Mouse (Mus musculus): ENCODE measurements around the gene Xdh. TPM values are rescaled to one million over a fixed set of nuclear protein-coding genes. Genes with fewer than 3 reads are reported as not detected.
"Not testable (repeated sequence)": the region's sequence is repeated elsewhere in the genome, so short reads cannot be mapped to it uniquely, and the experiment has no call there.

Gene Xdh
- polyA plus RNA-seq, 2 experiments from 2014 or later: 27.8 to 48.7 TPM

DNA sequence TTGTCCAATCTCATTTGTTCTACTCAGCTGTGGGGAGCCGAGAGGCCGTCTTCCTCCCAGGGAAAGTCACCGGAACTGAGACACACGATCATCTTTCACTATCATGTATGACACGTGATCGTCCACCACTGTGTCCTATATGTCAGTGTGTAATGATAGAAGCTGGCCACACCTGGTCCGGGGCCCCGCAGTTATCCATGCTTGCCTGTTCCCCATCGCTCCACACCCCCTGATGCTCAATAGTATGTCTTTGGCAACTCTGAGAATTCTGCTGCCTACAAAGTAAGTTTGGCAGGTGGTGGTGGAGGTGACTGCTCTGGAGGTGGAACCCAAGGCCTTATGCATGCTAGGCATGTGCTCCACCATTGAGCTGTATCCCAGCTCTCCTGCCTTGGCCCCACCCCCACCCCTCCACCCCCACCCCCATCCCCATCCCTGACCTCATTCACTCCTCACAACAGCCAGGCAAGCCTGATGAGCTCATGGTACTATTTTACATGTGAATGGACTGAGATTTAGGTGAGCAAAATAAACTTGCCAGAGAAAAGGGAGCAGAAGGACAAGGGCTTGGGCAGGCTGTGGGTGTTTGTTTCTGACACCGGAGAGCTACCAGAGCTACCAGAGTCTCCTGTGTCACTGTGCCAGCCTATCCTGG lies 70.6 kb downstream of the Xdh start:
- ATAC-seq: no peak

DNA sequence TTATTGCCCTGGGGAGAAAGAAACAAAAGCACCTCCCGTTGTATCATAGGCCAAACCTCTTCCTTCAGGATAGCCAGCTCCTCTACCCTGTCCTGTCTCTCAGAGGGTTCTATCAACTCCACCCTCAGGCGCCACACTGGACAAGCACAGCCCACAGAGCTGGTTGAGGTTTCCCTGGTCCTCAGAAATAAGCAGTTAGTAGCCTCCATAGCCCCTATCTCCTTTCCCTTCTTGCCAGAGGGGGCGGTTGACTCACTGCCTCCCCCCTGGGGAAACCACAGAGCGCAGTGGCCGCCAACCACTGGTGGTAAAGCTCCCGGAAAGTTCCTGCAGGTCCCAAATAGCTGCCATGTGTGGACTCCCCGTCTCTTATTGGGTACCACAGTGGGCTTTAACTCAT lies 74.3 kb downstream of the Xdh start:
- ATAC-seq: no peak

- peak; percentile 60 for ATAC-seq
Observed at GRCm38 (mm10) chr17:73875268-73875667, 74.7 kb downstream of the Xdh start.

DNA sequence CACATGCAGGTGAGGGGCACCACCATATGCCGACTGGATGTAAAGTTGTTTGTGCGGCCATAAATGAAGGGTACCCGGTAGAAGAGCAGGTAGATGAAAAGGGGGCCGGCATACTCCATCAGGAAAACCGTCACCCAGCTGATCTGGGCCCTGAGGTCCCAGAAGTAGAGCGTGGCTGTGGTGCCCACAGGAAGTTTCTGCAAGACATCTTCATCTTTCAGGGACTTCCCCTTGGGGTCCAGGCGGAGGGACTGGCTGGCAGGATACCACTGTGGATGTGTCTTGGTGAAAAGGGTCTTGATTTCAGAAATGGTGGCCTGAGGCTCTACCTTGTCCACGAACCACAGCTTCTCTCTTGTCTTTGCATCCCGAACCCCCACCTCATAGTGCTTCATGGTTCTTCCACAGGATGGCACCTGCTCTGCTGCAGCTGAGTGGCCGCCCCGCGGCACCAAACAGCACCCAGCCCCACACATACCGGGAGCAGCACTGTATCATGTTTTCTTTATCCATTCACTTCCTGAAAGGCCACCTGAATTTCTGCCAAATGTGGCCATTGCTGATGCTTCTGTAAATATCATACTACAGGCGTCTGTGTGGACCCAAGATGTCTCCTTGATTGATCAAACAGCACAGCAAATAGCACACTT lies 78.9 kb downstream of the Xdh start:
- peak; percentile 38 for ATAC-seq

DNA sequence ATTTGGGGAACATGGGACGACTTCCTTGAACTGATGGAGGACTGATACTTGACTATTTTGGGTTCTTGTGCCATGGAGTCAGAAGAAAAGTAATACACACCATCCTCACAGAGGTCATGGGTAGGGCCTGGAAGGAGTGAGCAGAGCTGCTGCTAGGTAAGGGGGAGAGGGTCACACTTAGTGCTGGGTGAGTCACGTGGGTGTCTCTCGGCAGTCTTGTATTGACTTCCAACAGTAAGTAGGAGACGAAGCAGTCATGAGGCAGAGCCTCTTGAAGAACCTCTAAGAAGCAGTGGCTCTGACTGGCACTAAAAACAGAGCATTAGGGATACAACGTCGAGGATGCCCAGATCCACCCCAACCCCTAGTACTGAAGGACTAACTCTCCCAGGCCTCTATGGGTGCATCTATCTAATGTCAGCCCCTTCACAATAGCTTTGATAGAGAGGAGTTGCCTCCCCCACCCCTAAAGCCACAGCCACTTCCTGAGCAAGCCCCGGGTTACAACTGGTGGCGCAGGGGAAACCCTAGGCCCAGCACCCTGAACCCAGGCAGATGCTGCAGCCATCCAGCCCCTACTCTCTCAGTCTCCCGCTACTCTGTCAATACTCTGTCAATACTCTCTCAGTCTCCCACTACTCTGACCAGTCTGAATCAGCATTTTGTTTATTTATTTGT lies 80.8 kb downstream of the Xdh start:
- peak; percentile 94 for ATAC-seq

DNA sequence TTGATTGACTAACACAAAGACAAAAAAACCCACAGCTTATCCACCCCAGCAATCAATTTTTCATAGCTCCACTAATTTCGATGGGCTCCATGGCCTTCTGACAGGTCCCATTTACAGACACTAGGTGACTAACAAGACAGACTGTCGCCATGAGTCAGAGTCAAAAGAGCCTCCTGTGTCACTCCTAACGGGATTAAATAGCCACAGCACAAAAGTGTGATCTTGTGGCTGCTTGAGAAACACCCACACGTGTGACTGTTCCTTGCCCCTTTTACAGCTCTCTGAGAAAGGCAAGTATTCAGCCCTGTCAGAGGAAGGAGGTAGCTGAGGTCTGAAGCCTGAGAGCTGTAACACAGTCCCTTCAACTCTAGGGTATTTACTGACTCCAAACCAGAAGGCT lies 96.3 kb downstream of the Xdh start:
- no peak for ATAC-seq

DNA sequence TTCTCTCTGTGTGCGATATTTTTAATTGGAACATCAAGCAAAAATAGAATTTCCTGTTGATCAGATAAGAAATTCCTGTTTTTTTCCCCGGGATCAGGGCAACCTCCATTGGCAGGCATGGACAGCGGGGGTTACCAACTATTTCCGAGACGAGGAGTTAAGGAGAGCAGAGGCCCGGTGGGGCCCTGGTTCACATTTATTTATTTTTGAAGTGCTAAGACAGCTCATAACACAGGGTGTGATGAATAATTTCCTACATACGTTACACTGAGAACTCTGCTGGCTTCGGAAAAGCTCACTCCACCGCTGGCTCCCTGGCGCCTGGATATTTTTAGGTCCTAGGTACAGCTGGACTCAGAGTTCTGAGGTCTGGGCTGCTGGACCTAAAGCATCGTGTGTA lies 97.0 kb downstream of the Xdh start:
- no peak for ATAC-seq

GRCm38 (mm10) chr17:73847399-73847798 lies 102.6 kb downstream of the Xdh start:
- no peak for ATAC-seq

- ATAC-seq: no peak
Observed at GRCm38 (mm10) chr17:73845632-73846031, 104.4 kb downstream of the Xdh start.

DNA sequence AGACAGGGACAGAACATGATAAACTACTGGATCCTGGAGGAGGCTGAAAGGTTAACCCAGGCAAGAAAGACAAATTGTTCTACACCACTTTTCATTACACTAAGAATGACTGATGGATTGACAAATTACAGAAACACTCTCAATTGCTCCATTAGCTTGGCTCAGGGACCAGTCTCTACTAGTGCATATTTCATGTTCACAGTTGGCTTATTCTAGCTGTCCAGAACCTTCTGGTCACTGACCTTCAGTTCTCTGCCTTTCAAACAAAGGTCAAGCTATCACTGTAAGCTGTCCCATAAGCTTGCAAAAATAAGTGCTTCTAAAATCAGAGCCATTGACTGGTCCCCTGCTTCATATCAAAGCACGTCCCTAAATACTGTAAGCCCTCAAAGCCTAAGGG lies 107.0 kb downstream of the Xdh start:
- ATAC-seq: no peak

- not testable (repeated sequence) for ATAC-seq
Observed at GRCm38 (mm10) chr17:73839876-73840275, 110.1 kb downstream of the Xdh start.

DNA sequence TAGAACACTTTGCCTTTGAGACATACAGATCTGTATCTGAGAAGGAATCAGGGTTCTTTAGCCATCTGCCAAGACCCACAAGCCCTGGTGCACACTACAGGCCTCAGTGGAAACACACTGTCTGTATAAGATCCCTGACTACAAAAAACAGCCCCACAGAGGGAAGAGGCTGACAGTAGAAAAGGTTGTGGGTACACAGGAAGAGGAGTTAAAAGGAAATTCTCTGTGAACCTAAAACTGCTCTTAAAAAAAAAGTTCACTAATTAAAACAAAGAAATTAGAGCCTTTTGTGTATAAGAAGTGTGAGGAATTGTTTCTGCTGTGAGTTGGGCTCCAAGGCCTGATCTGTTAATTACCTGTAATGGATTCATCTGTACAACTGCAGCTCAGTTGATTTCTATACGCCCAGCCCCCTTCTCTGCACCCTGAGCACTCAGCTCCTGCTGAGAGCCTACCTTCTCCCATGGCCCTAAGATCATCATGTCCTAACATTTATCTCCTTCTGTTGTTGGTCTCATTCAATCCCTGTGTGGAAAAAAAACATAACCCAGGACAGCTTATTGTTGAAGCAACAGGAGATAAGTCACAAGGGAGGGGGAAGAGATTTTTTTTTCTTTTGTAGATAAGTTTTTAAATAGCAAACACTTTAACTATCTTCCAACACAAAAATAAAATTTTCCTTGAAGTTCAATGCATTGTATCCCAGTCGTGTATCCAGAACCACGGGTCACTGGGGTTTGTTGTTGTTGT lies 110.7 kb downstream of the Xdh start:
- peak; percentile 69 for ATAC-seq

GRCm38 (mm10) chr17:73837244-73837643 lies 112.8 kb downstream of the Xdh start:
- no peak for ATAC-seq

DNA sequence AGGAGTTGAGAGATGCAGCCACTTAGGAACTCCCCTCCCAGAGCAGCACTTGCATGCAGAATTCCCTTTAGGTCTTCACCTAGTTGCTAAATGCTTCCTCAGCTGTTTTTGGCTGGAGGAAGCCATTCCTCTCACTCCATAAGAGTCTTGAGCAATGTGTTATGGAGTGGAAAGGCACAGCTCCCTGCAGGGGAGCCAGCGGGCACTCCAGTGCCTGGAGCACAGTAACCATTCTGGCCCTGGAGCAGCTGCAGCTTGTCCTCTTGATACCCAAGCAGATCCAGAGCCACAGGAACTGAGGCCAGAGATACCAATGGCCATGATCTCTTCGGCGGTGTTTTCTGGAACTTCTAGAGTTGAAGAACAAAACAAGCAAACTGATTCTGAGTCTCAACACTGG lies 113.4 kb downstream of the Xdh start:
- ATAC-seq: no peak

Other genes with a start within 250 kb of the Xdh start
- gene Galnt14, start 239.7 kb downstream of the Xdh start, polyA plus RNA-seq (2017; shearing (Covaris generic)): under 1 TPM; 0.70 to 0.82 TPM
- 10 to 100 TPM; 45.6 to 82.6 TPM for gene Ehd3, start 146.1 kb downstream of the Xdh start, polyA plus RNA-seq (2017; shearing (Covaris generic))
- gene Srd5a2, start 97.7 kb upstream of the Xdh start, polyA plus RNA-seq (2017; shearing (Covaris generic)): not detected